Mouse (Mus musculus) forebrain, embryonic 11.5 days (tissue): ENCODE measurements at regions not wholly inside any gene's neighbourhood (a gene's known extent, or its start where the extent isn't known, plus 50 kb on each side); places are given as distances from the start of the nearest gene placed in this dataset.

Experiments
- ATAC-seq: fragments of 200-750 bp; cut with Nextera tagmentation; replicated peaks from 2 replicates; pipeline ENCODE4 v1.8.0; 2017; ENCODE audit warnings: moderate TSS enrichment; ENCODE audit not compliant: low FRiP score
- DNase-seq: peaks from one replicate; pipeline ENCODE4 v3.0.0-alpha.2; 2017; ENCODE audit warnings: low spot score
- H3K27ac ChIP-seq: fragments of 300-500 bp; sonication (generic); 2 replicates; pipeline ENCODE4 v1.5.1; 2014; ENCODE audit warnings: low read depth, low read length
- H3K27me3 ChIP-seq: fragments of 300-500 bp; sonication (generic); 2 replicates; pipeline ENCODE4 v1.6.1; 2014; ENCODE audit warnings: mild to moderate bottlenecking, low read length, mixed read lengths; ENCODE audit not compliant: control insufficient read depth, insufficient read depth
- H3K36me3 ChIP-seq: fragments of 300-500 bp; sonication (generic); 2 replicates; pipeline ENCODE4 v1.6.1; 2014; ENCODE audit warnings: mild to moderate bottlenecking, low read length, moderate library complexity, mixed read lengths; ENCODE audit not compliant: control insufficient read depth, insufficient read depth
- H3K4me1 ChIP-seq: fragments of 300-500 bp; sonication (generic); replicated peaks from 2 replicates; pipeline ENCODE4 v1.6.1; 2014; ENCODE audit warnings: low read length, mixed read lengths; ENCODE audit not compliant: control insufficient read depth, insufficient read depth
- H3K4me2 ChIP-seq: fragments of 300-500 bp; sonication (generic); 2 replicates; pipeline ENCODE4 v1.6.1; 2014; ENCODE audit warnings: low read depth, mild to moderate bottlenecking, low read length, moderate library complexity, mixed read lengths; ENCODE audit not compliant: severe bottlenecking
- H3K4me3 ChIP-seq: fragments of 300-500 bp; sonication (generic); 2 replicates; pipeline ENCODE4 v1.5.1; 2014; ENCODE audit warnings: low read depth, low read length
- H3K9ac ChIP-seq: fragments of 300-500 bp; sonication (generic); 2 replicates; pipeline ENCODE4 v1.6.1; 2014; ENCODE audit warnings: low read length
- H3K9me3 ChIP-seq: fragments of 300-500 bp; sonication (generic); 2 replicates; pipeline ENCODE4 v1.6.1; 2016; ENCODE audit warnings: low read length, mixed read lengths; ENCODE audit not compliant: control insufficient read depth
- WGBS: fragments of 180-500 bp; shearing (Covaris S2); extraction: QIAGEN DNeasy Blood & Tissue Kit; methylation state at CpG from one replicate; pipeline ENCODE4 v1.1.7; 2014; 5-methylcytosine and 5-hydroxymethylcytosine counted together

DNA sequence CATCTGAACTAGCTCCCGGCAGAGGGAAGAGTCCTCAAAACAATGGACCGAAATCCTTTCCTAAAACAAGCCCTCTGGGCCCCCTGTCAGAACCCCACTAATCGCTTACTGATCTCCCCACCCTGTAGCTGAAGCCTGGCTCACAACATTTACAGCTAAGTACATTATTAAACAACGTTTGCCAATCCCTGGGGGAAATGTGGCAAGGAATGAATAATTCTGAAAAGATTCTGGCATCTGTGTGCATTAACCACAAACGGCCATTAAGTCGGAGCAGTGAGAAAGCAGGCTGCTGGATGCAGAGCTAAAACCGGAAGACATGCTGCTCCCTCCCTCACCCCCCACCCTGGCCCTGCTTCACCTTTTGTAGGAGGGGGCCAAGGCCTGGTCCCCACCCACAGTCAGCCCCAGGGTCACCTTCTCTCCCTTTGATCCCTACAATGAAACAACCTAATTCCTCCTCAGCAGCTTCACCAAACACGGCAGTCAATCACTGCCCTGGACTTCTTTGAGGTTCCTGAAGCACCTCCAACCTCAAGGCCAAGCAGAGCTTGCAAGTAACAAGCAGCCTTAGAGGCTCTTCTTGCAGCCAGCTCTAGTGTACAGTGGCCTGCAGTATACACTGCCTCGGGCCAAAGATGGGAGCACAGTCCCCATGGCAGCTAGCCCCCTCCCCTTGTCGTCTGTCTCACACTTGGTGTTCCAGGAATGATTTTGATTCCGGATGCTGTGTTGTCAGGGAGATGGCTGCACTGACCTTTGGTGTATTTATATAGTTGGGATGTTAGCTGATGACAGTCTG lies 175.2 kb downstream of the Sh3bp4 start:
- Histone ChIP-seq H3K4me3 (no peak overlapping the region), H3K36me3 (no peaks in the 10 kb centered on the region), H3K4me1 (no peaks in the 10 kb centered on the region), H3K9ac (no peak overlapping the region), H3K4me2 (no peak overlapping the region), H3K27ac (no peak overlapping the region), H3K27me3 (no peaks in the 10 kb centered on the region), H3K9me3 (no peaks in the 10 kb centered on the region)
- 50% methylated on average over 11 of the region's 11 CpGs for whole genome bisulfite sequencing
- no peak for ATAC-seq
- DNase-seq = no peak

DNA sequence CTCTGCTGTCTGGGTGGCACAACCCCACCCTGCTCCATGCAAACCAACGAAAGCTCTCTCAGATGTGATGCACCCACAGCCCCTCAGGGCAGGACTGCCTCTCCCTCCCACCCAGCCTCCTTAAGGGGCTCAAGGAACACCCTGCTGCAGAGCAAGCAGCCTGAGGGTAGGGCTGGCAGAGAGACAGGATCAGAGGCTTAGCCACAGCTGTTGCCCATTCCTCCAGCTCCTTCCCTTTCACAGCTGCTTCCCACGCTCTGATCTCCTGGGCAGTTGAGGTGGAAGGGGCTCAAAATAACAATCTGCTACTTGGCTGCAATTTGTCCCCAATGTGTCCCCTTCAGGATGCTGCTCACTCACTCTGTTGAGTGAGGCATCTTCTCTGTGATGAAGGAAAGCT lies 181.5 kb downstream of the Sh3bp4 start:
- DNase-seq = no peak
- H3K36me3 ChIP-seq = no peaks in the 10 kb centered on the region
- no peak overlapping the region for H3K4me3 ChIP-seq
- no peak overlapping the region for H3K9ac ChIP-seq
- ATAC-seq = no peak
- no peak overlapping the region for H3K27ac ChIP-seq
- 48% methylated on average over 2 of the region's 2 CpGs for WGBS
- no peaks in the 10 kb centered on the region for H3K9me3 ChIP-seq
- H3K4me2 ChIP-seq = no peak overlapping the region
- no peaks in the 10 kb centered on the region for H3K27me3 ChIP-seq
- H3K4me1 ChIP-seq = no peaks in the 10 kb centered on the region

DNA sequence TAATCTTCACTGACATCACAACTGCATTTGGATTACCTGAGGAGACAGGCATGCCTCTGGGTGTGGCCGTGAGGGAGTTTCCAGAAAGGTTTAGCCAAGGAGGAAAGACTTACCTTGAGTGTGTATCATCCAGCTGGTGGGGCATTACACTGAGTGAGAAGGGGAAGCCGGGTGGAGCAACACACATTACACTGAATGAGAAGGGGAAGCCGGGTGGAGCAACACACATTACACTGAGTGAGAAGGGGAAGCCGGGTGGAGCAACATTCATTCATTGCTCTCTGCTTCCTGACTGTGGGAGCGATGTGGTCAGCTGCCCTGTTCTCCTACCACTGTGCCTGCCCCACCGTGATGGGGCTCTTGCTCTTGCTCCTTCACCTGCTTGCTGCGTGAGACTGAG lies 182.3 kb downstream of the Sh3bp4 start:
- Histone ChIP-seq H3K4me1 (no peaks in the 10 kb centered on the region), H3K9me3 (no peaks in the 10 kb centered on the region), H3K4me2 (no peak overlapping the region), H3K27ac (no peak overlapping the region), H3K27me3 (no peaks in the 10 kb centered on the region), H3K9ac (no peak overlapping the region), H3K4me3 (no peak overlapping the region), H3K36me3 (no peaks in the 10 kb centered on the region)
- ATAC-seq (no peak), DNase-seq (no peak)
- WGBS = 92% methylated on average over 7 of the region's 7 CpGs

DNA sequence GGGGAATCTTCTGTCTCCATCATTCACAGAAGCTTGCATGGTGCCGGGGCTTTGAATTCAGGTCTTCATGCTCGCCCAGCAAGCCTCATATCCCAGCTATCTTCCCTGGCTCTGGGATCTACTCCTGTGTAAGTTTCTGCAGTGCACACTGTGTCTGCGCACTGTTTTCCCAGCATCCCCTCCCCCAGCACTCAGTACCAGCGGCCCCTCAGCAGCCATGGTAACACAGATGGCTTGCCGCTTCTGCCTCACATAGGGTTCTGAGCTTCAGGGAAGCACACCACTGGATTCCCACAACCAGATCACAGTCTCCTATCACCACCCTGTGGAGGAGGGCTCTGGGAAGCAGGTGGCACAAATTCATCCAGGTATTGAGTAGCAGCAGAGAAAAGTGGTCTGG lies 187.7 kb downstream of the Sh3bp4 start:
- Histone ChIP-seq H3K36me3 (no peaks in the 10 kb centered on the region), H3K27me3 (no peaks in the 10 kb centered on the region), H3K4me1 (no peaks in the 10 kb centered on the region; the same call in 1 of the 2 replicates), H3K4me3 (no peak overlapping the region), H3K9ac (no peak overlapping the region), H3K9me3 (no peaks in the 10 kb centered on the region), H3K27ac (no peak overlapping the region), H3K4me2 (no peak overlapping the region)
- WGBS = 84% methylated on average over 5 of the region's 5 CpGs
- ATAC-seq = no peak
- no peak for DNase-seq

DNA sequence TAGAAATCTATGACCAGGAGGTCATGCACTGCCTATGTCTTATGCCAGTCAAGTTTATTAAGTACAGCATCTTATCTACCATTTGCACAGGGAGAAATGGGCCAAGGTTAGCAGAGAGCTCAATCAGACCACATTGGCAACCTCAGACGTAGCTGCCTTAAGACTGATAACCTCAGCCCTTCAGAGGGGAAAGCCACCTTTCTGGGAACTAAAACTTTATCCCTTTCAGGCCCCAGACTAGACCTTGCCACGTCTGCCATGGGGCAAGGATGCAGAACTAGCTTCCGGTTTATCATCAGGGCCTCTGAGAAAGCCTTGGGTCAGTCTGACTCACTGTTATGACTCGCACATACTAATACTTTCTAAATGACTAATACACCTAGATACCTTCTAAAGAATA lies 188.8 kb upstream of the Agap1 start:
- H3K4me3 ChIP-seq = no peak overlapping the region
- no peaks in the 10 kb centered on the region for H3K27me3 ChIP-seq
- no peak overlapping the region for H3K9ac ChIP-seq
- ATAC-seq (no peak), DNase-seq (no peak)
- no peak overlapping the region for H3K4me2 ChIP-seq
- no peak overlapping the region for H3K27ac ChIP-seq
- H3K36me3 ChIP-seq = no peaks in the 10 kb centered on the region
- no peaks in the 10 kb centered on the region for H3K4me1 ChIP-seq
- WGBS = 88% methylated on average over 4 of the region's 4 CpGs
- no peaks in the 10 kb centered on the region for H3K9me3 ChIP-seq

DNA sequence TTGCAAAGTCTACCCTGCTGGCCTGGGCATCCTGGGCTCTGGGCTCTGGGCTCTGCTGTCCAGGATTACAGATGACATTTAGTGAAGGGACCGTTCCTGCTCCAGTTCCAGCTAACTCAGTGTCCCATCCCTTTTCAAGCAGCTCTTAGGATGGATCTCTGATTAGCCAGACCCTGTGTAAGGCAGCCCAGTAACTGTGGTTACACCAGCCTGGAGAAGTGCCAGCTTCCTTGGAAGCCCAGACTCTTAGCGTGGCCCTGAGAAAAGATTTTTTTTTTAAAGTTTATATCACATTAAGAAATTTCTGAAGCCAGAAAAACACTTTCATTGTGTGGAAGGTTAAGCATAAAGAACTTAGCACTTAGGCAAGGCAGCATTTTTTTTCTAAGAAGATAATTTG lies 185.8 kb upstream of the Agap1 start:
- Histone ChIP-seq H3K36me3 (no peaks in the 10 kb centered on the region), H3K4me1 (no peaks in the 10 kb centered on the region), H3K27ac (no peak overlapping the region), H3K9me3 (no peaks in the 10 kb centered on the region), H3K27me3 (no peaks in the 10 kb centered on the region), H3K4me2 (no peak overlapping the region), H3K9ac (no peak overlapping the region), H3K4me3 (no peak overlapping the region)
- WGBS = 75% methylated on average over 2 of the region's 2 CpGs
- DNase-seq = peak; percentile 33
- no peak for ATAC-seq

DNA sequence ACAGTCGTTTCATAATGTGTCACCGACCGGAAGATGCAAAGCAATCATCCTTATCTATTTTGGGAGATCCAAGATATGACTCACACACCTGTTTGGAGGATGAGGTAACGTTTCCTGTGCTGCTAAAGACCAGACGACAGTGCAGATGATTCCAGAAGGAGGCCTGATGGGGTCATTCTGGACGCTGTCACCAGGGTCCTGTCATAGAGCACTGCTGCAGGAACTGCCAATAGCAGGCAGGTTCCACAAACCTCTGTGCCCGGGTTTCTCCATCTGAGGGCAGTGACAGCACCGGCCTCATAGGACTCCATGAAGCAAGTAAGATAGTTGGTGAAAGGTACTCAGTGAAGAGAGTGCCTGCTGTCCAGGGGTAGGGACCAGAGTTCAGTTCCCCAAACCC lies 182.9 kb upstream of the Agap1 start:
- H3K4me2 ChIP-seq = no peak overlapping the region
- no peaks in the 10 kb centered on the region for H3K9me3 ChIP-seq
- no peak overlapping the region for H3K4me3 ChIP-seq
- H3K36me3 ChIP-seq = no peaks in the 10 kb centered on the region
- 87% methylated on average over 8 of the region's 8 CpGs for WGBS
- ATAC-seq = no peak
- DNase-seq = no peak
- no peaks in the 10 kb centered on the region for H3K4me1 ChIP-seq
- H3K27ac ChIP-seq = no peak overlapping the region
- H3K27me3 ChIP-seq = no peaks in the 10 kb centered on the region
- H3K9ac ChIP-seq = no peak overlapping the region

DNA sequence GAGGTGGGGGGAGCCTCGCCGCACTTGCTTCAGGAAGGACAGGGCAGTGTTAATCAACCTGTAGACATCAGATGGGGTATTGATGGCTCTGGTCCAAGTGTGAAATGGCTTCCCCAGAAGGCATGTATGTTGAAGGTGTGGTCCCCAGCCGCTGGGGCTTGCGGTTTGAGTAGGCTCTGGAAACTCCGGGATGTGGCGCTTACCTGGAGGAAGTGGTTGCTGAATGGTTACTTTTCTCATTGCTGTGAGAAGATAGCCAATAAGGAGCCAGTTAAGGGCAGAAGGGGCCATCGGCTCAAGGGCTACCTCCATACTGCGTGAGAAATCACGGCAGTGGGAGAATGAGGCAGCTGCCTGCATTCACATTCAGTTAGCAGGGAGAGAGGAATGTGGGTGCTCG lies 181.6 kb upstream of the Agap1 start:
- Histone ChIP-seq H3K36me3 (no peaks in the 10 kb centered on the region), H3K4me3 (no peak overlapping the region), H3K4me1 (no peaks in the 10 kb centered on the region), H3K9me3 (no peaks in the 10 kb centered on the region), H3K27ac (no peak overlapping the region), H3K9ac (no peak overlapping the region), H3K4me2 (no peak overlapping the region), H3K27me3 (no peaks in the 10 kb centered on the region)
- DNase-seq (peak; percentile 32), ATAC-seq (no peak)
- 91% methylated on average over 10 of the region's 10 CpGs for WGBS

DNA sequence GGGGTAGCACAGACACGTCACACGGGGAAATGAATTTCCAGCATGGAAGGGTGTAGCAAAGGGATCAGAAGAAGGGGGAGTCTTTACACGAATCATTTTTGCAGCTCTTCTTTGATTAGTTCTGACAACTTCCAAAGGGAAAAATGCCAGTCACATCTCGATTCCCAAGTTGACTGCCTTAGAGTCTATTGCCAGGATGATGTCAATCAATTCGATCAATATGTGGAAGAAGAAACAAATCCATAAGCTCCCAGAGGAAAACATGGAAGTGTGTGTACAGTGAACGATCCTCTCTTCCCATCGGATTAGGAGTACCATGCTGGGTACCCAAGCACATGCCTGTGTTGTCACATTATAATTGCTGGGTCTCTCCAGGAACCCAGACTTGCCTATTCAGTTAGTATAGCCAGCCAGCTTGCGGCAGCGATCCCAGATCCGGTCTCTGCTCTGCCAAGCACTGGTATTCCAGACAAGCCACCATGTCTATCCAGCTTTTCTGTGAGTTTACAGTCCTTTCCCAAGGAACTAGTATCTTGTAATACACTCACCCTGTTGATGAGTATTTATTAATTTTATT lies 180.7 kb upstream of the Agap1 start:
- no peak for DNase-seq
- H3K9ac ChIP-seq = no peak overlapping the region
- no peaks in the 10 kb centered on the region for H3K27me3 ChIP-seq
- no peak overlapping the region for H3K4me3 ChIP-seq
- H3K36me3 ChIP-seq = no peaks in the 10 kb centered on the region
- no peak overlapping the region for H3K4me2 ChIP-seq
- 95% methylated on average over 10 of the region's 10 CpGs for WGBS
- no peaks in the 10 kb centered on the region for H3K4me1 ChIP-seq
- ATAC-seq = no peak
- no peak overlapping the region for H3K27ac ChIP-seq
- H3K9me3 ChIP-seq = no peaks in the 10 kb centered on the region
